Mouse (Mus musculus) lung, adult 2 months (tissue): ENCODE results near the gene BC049762.

Experiments
- CTCF ChIP-seq: fragments of 200-500 bp; IDR thresholded peaks from 2 replicates; pipeline ENCODE4 v1.5.1; 2011; ENCODE audit warnings: mild to moderate bottlenecking, low read length, control low read depth; ENCODE audit not compliant: insufficient read depth
- POLR2A ChIP-seq: fragments of 200-500 bp; IDR thresholded peaks from 2 replicates; pipeline ENCODE4 v1.6.1; 2011; ENCODE audit warnings: low read depth, mild to moderate bottlenecking, control low read depth, low read length, borderline replicate concordance; ENCODE audit errors: extremely low read depth

DNA sequence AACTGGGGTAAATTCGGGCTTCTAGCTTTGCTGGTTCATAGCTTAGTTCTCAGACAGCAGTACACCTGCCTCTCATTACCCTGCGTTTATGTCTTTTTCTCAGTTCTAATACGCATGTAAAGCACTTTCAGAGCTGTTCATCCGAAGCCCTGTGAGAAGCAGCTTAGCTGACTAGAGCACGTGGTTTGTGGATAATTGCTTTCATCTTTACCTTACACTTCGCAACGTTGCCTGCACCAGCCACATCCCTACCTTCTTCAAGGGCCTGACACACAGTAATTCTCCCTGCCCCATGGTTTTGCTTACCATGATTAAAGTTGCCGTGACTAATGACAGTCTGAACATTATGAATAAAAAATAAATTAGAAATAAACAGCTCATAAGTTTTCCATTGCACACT is 49.0 kb upstream of the BC049762 start:
- TF ChIP-seq CTCF (no peak), POLR2A (no peak)
